Mouse (Mus musculus) ES-Bruce4 (cell line): ENCODE measurements around the gene Chp2.

Experiments used
- CTCF ChIP-seq: IDR thresholded peaks from one replicate; pipeline ENCODE4 v1.8.1; 2011; ENCODE audit warnings: low read depth, low read length
- EP300 ChIP-seq: IDR thresholded peaks from 2 replicates; pipeline ENCODE4 v1.6.1; 2011; ENCODE audit warnings: low read depth, low read length; ENCODE audit not compliant: insufficient read depth
- POLR2A ChIP-seq: IDR thresholded peaks from one replicate; pipeline ENCODE4 v1.8.1; 2011; ENCODE audit warnings: low read length; ENCODE audit not compliant: insufficient read depth

- no peak for TF ChIP-seq POLR2A
- TF ChIP-seq CTCF = no peak
- no peak for TF ChIP-seq EP300
Measured at GRCm38 (mm10) chr7:122180720-122181119, 38.6 kb upstream of the Chp2 start.
